Mouse (Mus musculus) erythroblast, embryonic 14.5 days (primary cell): ENCODE measurements around the gene Dnajb6.

ENCODE experiments used
- GATA1 ChIP-seq: IDR thresholded peaks from 2 replicates; pipeline ENCODE4 v1.6.1; 2012; ENCODE audit warnings: low read length, inconsistent platforms, mixed read lengths
- TAL1 ChIP-seq: IDR thresholded peaks from 3 replicates; pipeline ENCODE4 v1.6.1; 2012; ENCODE audit warnings: low read length, inconsistent platforms, mixed read lengths

DNA sequence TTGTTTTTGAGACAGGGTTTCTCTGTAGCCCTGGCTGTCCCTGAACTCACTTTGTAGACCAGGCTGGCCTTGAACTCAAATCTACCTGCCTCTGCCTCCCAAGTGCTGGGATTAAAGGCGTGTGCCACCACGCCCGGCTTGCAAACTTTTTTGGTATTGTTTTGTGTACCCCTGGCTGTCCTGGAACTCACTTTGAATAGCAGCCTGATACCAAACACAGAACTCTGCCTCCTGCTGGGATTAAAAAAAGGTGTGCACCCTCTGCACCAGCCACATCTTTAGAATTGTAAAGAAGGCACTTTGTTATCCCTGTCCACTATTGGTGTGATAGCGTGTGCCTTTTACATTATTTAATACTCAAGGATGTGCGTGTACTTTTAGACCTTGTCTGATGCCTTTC lies 2.0 kb downstream of the Dnajb6 start:
- TF ChIP-seq GATA1, result no peak
- no peak for TF ChIP-seq TAL1
